Mouse (Mus musculus): ENCODE results near the gene Ppp6r3.
A peak's percentile ranks its signal among the peaks of the same experiment; 100 is the strongest.

Ppp6r3 gene

DNA sequence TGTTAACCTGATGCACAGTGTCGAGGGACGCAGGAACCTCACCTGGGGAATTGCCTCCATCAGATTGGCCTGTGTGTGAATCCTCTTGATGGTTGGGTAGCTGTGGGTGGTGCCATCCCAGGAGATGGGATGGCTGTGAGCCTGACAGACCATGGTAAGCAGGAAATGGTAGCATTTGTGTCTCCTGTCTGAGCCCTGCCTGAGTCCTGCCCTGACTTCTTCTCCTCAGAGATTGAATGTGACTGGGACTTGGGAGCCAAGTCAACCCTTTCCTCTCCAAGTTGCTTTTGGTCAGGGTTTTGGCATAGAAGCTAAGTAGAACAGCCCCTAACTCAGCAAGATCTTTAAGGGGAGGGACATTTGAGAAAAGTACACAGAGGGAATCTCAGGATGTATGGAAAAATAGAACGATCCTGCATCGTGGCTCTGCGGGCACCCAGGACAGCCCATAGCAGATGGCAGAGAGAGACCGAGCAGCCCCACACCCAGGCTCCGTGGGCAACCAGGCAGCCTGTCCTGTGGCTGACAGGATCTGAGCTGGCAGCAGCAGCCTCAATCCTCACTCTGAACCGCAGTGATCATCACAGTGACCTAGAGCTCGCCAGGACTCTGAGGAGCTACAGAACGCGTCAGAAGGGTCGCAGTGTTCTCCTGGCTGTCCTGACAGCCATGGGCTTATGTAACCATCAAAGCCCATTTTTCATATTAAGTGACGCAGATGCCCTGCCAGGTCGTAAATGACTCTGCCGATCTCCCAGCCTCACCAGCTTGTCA, 147.3 kb downstream of the Ppp6r3 start:
- no peak for DNase-seq

DNA sequence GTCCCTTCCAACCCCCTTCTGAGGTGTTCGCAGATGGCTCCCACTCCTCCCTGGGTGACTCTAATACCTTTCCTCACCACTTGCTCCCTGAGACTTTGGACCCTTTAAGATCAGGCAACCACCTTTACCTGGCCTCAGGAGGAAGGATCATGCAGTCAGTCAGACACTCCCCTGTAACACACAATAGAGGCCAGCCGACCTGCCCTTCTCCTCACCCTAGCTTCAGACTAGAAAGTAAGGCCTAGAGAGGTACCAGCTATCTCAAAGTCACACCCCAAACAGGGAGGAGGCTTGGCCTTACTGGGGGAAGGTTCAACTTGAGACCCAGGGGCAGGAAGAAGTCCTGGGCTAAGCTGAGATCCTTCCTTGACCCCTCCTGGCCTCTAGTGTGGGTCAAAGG, 151.3 kb downstream of the Ppp6r3 start:
- no peak for DNase-seq

DNA sequence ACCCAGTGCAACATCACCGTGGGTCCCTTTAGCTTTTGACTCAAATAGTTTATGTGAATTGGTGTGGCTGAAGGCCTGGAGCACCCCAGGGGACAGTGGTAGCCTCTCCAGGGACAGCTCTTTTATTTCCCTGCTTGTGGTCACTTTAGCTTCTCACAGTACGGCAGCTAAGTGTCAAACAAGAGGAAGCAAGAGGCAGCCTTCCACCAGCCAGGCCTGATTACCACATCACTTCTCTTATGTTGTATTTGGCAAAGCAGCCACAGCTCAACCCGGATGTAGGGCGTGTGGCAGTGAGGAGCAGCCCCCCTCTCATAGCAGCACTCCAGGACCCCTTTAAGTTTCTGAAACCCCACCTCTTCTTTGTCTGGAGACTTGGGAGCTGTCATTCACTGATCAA, 152.6 kb downstream of the Ppp6r3 start:
- DNase-seq = peak; percentile 57

DNA sequence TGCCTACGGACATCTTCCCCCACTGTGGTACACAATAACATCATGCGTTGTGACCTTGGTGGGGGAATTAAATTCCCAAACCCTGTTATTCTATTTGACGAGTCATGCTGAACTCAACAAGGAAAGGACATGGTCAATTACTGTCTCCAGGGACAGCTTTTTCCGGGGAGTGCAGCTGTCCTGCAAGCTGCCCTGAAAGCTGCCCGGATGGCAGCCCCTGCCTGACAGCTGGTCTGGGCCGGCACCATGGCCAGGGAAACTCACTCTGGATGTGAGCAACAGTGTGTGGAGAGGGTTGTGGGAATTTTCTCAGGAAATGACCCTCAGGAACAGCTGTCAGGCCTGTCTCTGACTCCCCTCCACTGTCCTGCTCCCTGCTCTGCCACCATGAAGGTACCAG, 153.1 kb downstream of the Ppp6r3 start:
- peak; percentile 50 for DNase-seq

DNA sequence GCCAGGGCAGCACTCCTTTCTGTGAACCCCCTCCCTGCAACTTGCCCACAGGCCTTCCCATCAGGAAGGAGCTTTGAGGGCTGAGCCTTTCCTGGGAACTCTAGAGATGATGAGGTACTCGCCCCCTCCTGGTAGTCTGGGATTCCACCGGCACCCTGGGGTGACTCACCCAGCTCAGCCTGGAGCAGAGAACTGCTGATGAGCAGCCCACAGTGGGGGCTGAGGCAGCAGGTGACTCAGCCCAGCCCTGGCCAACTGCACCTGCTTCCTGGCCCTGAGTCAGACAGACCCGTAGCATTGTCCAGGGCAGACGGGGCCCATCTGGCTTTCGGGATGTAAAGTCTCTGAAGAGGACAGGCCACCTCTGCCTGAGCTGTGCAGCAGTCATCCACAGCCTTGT, 156.3 kb downstream of the Ppp6r3 start:
- DNase-seq = no peak

DNA sequence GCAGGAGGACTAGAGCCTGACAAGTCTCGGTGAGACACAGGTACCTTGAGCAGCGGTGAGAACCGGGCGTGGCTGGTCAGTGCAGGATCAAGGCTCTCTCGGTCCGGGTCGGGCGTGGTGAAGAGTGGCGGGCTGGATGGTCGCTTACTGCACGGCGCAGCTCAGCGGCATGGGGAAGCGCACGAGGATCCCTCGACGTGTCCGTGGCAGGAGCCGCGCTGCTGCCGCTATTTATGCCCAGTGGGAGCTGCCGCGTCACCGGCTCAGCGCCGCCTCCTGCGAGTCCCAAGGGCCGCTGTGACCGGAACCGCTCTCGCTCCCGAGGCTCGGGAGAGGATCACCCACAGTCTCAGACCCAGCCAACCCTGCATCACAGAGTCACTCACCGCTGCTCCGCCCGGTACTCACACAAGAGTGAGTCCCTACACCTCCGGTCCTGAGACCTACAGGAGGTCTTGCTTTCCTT, 161.2 kb downstream of the Ppp6r3 start, which contains the start of gene Gal:
Gene Gal (minus strand): TSS at position 277 of the 466 bp plus-strand sequence.
- peak; percentile 57 for DNase-seq

DNA sequence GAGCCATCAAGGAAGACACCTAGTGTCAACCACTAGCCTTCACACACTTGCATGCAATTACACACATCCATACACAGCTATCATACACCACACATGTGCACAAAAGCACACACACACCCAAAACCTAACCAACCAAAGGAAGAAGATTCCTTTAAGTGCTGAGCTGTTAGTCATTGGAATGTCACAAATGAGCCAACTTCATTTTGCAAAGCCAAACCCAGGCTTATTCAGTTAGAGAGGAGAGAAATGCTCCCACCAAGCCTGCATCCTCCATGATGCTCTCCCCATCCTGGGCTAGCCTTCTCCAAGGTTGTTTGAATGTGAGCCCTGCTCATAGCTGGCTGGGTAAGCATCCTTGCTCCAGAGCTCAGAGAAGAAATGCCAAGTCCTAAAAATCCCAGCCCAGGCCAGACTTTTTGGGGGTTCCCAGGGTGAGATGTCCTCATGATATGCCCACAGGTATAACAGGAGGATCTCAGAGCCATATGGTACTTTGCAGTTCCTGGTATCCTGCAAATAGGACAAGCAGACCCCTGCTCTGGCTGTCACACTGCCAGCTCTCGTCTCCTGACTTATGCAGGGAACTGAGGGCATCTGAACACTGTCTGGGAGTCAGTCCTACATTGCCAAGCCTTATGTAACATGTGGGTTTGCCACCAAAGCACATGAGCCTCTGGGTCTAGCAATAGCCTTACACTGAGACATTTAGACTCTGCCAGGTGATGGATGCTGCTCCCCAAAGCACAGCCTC, 169.8 kb downstream of the Ppp6r3 start:
- DNase-seq = no peak
